Mouse (Mus musculus): ENCODE measurements around the gene Gas2l1.

DNA sequence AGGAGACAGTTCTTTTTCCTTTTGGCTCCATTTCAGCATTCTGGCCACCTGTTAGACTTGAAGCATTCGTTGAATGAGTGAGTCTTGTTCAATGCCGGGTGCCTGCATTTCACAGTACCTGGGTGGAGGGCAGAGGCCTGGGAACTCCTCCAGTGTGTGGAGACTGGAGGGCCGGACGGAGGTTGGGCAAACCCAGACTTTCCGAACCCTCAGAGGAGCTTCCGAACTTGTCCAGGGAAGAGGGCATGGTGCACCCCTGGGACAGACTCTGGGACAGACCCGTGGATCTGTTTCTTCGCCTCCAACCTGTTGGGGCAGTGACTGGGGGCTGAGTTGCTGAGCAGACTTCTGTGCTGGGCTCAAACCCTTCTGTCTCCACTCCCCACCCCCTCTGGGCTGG lies 8.1 kb downstream of the Gas2l1 start:
- TF ChIP-seq GATA1 (IDR thresholded peaks at IDR 0.05; ENCODE audit: borderline replicate concordance, low read length) (no peak), FLI1 (IDR thresholded peaks at IDR 0.05; ENCODE audit: low read length) (no peak)

All from megakaryocyte, embryonic 14.5 days (primary cell).